Mouse (Mus musculus) cerebellum, postnatal 25 days (tissue): ENCODE measurements around the gene Dclre1a.
A peak's percentile ranks its signal among the peaks of the same experiment; 100 is the strongest.

Experiments
- DNase-seq, 2 experiments: peaks; one replicate each; pipeline ENCODE4 v3.0.0; 2021; ENCODE audit warnings: mixed read lengths in 2 of 2

Gene Dclre1a

DNA sequence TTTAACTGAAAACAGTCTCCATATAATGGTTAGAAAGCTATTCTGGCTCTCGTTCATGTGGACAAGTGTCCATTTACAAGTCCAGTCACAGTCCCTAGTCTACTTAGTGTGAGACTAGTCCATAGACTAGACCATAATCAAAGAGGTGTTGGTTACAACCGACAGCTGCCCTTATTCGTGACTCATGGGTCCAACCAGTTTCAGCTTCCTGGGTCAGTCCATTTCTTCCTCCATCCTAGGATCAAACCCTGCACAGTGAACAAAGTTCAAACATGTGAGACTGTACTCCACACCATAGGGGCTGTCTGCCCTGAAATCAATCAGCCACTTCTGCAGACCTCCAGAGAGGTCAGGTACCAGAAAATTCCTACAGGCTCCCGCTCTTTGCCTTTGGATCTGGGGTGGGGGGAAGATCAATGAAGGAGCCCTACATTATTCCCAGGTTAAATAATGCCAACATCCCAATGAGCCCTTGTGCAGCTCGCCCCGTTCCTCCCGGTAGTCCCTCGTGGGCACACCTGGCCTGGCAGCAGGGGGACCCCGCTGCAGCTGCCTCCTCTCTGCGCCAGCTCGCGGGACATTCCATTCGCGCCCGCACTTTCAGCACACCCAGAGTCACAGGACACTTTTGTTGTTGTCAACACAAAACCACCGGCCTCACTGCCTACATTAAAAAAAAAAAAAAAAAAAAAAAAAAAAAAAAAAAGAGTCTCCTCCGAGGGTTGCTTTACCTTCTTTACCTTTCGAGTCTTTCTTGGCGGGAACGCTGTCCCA lies at the start of gene Dclre1a:
Dclre1a (minus strand) TSS at position 767 of the 774 bp plus-strand sequence.
- peak; percentile 83 to 85 for DNase-seq

DNA sequence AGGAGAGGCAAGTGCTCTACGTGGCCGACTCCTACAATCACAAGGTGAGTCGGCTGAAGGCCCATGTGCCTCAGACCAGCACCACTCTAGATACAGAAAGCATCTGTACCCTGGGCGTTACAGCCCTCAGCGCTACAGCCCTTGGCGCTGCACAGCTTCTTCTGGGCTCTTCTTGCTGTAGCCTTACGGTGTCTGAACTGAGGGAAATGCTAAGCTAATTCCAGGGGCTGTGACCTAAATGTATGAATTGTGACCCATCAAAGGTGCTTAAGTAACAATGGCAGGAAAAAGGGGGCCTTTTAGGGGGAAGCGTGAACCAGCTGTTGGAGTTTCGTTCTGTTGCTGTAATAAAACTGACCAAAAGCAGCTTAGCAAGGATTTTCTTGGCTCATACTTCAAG lies 44.5 kb upstream of the Dclre1a start:
- no peak for DNase-seq

DNA sequence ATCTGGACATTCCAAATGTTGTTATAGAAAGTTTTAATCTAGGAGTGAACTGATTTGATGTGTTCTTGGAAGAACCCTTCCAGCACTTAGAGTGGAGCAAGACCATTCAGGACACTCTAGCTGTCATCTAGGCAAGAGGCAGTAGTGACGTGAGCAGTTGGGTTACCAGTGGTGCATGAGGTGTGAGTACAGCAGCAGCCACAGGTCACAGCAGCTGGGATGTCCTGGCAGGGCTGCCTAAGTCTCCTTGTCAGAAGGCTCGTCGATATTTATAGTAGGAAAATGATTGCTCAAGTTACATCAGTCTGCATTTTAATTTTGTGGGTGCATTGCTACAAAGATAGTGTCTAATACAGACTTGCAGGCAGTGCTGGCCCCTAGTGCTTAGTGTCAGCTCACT lies 42.2 kb upstream of the Dclre1a start:
- DNase-seq = no peak

DNA sequence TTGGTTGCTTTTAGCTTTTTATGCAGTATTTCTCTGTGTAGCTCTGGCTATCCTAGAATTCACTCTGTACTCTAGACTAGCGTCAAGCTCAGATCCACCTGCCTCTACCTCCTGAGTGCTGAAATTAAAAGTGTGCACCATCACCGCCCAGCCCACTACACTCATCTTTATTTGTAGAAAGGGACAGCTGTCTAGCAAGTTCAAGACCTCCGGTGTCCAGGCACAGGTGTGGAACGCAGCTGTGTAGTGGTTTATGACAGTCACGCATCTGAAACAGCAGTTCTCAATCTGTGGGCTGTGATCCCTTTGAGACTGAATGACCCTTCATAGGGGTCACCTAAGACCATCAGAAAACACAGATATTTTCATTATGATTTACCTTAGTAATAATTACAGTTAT lies 41.4 kb upstream of the Dclre1a start:
- DNase-seq = no peak

DNA sequence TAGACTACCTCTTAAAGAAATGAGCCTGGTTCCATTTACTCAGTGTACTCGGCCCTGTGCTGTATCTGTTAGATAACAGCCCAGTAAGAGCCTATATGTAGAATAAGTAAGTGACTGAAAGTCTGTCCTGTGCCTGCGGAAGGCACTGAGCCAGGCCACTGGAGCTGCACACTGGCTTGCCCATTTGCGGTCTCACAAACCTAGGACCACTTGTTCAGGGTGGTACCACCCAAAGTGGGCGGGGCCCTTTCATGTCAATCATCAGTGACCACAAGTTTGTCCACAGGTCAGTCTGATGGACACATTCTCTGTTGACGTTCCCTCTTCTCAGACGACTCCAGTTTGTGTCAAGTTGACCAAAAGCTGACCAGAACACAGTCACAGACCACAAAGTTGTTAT lies 41.0 kb upstream of the Dclre1a start:
- no peak for DNase-seq

DNA sequence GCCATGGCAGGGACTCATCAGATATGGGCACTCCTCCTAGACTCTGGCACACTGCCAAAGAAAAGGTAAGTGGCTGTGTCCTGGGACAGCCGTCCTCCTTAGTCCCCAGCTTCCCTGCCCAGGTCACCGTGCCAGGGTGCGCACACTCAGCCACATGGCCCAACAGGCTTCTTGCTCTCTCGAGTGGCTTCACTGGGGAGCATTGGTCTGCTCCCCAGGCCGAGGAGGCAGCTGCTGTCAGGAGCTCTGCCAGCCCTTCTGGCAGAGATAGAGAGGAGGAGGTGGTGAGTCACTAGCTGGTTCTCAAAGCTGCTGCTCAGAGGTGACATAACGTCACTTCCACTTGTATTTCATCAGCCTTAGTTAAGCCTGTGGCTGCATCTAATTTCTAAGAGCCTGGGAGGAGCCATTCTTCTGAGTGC lies 40.2 kb upstream of the Dclre1a start:
- DNase-seq = peak; percentile 67 to 77

DNA sequence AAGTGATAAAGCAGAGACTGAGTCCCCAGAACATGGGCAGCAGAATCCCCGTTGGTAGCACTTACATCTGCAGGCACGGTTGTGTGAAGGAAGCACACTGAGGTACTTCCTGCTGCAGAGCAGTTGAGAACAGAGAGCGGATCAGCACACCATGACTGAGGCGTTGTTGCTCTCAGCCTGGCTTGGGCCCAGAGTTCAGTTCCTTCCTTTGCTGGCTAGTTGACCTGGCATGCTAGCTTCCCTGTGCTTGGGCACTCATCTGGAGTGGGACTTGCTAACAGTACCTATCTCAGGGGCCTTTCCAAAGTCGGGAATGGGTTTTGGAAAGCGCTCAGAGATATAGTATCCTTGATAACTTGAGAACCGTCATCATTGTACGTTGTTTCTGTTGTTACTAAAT lies 38.3 kb upstream of the Dclre1a start:
- no peak for DNase-seq

DNA sequence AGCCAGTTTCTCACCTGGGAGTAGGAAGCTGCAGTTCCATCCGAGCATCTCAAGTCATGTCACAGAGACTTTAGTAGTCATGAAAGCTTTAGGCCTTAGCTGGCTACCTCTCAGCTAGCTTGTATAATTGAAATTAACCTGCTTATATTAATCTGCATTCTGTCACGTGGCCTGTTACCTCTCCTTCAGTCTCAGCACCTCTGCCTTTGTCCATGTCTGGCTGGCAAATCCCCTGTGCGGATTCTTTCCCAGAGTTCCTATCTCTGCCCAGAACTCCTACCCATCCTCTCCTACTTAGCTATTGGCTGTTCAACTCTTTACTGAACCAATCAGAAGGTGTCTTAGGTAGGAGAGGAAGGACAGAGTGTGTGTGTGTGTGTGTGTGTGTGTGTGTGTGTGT lies 36.3 kb upstream of the Dclre1a start:
- DNase-seq = no peak

DNA sequence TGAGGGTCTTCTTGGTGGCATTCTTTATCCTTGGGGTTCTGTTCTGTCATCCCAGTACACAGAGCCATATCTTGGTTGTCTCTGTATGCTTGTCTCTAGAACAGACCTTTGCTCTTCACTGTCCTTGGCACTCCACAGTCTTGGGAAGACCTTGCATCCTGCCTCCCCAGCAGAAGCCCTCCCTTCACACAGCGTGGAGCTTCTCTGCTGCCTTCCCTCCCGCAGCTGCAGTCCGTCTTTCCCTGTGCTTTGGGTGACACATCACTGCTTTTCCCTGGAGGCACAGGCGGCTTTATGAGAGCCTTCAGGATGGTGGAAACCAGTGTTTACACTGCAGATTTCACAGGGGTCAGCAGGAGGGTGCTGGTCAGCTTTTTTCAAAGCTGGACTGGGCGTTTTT lies 35.8 kb upstream of the Dclre1a start:
- DNase-seq = no peak

DNA sequence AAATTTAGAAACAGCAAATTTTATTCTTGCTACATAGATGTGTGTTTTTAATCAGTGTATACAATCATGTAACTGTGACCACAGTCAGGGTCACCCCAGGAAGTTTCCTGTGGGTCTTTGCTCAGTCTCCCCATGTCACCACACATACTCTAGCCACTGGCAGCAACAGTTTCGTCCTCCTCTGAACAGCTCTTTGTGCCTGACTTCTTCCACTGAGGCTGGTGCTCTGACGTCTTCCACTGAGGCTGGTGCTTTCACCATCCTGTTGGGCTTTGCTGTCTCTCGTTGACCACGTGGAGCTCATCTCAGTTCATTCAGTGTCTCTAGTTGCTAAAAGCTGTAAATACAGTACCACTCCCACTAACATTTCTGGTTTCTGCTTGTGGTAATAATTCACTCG lies 34.0 kb upstream of the Dclre1a start:
- DNase-seq = no peak

DNA sequence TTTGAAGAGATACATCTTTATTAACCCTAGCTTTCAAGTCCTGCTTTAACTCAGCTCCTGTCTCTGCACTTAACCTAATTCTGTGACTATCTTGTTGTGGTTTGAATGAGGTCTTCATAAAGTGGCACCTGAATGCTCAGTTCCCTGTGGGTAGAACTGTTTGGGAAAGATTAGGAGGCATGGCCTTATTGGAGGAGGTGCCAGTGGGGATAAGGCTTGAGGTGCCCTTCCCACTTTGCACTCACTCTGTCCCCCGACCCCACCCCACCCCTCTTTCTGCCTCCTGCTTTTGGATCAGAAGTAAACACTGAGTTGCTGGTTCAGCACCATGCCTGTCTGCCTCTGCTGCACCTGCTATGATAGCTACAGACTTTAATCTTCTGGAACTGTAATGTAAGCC lies 29.8 kb upstream of the Dclre1a start:
- DNase-seq = no peak

DNA sequence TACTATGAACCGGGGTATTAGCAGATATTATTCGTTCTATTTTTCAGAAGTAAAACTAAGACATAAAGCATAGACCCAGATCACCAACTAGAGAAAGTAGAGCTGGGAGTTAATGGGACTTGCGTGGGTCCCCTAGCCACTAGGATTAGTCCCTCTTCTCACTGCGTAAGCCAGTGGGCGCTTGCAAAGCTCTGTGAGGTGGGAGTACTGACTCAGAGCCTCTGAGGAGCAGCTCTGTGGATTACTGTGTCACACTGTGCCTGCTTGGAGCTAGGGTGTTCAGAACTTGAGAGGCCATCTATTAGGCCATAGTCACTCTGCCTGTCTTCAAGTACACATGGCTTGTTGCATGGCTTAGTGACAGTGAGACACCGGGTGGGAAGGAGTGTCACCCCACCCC lies 25.2 kb upstream of the Dclre1a start:
- no peak for DNase-seq

DNA sequence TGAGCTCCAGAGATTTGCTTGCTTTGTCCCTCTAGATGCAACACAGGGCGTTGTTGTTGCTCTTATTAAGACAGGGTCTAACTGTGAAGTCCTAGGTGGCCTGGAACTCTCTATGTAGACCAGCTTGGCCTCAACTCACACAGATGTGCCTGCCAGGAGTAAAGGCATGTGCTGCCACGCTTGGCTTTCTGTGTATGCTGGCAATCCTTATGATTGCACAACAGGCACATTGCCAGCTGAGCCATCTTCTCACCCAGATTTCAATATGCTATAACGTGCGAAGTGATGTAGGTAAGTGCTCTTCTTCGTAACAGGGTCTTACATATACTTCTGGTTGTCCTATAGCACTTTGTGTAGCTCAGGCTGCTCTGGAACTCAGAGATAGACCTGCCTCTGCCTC lies 23.9 kb upstream of the Dclre1a start:
- DNase-seq = no peak

DNA sequence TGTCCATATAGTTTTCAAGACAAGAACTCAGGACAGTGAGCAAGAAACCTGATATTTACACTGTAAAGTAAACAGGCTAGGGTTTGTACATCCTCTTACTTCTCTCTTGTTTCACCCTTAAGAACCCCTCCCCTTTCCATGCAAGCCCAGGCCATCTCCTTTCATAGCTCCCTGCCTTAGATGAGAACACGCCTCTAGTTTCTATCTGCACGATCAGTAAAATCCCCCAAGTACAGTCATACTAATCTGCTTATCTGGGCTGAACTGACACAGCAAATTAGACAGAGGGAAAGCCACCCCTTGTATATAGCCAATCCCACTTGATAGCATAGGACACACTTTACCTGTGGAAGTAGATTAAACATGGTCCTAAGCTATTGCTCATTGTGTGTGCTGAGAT lies 23.2 kb upstream of the Dclre1a start:
- DNase-seq = no peak

DNA sequence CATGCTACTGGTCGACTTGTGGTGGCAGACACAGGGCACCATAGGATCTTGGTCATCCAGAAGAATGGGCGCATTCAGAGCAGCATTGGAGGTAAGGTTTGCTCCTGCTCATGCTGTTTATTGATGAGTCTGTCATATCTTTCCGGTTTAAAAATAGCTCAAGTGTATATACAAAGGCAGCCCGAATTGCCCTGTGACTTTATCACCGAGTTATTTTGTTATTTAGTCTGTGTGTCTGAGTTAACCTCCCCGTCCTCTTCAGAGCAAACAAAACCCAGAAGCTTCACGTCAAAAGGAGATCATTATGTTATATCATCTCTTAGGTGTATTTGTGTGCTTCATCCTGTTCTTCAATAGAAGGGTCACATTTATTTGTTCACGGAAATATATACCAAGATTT lies 22.8 kb upstream of the Dclre1a start:
- no peak for DNase-seq

DNA sequence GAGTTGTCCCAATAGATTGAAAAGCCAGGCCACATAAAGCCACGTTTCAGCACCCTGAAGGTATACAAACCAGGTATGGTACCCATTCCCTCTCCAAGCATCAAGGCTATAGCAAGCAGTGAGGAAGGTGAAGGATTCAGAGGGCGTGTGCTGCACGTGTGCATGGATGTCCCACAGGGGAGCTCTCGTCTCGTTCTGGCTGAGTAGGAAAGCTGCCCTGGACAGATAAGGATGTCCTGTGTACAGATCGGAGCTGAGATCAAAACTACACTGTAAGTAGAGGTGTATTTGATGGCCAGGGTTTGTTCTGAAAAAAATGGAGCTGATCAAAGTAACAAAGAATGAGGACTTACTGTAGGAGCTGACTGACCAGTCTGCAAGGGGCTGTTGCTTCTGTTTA lies 18.9 kb upstream of the Dclre1a start:
- no peak for DNase-seq

DNA sequence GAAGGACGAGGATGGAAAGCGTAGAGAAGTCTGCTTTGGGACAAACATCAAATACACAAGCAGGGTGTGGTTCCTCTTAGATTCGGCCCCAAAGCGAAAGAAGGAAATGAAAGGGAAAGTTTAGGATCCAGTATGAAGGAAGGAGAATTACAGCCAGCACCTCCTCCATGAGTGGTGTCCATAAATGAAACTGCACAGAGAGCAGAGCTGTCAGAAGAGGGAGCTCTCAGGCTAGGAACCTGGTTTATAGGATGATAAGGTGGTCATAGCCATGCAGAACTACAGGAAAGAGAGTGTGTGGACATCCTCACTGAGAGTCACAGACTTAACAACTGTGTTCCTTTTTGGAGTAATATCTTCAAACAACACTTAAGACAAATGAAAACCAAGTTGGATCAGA lies 18.0 kb upstream of the Dclre1a start:
- peak in 1 of 2 experiments; percentile 40 for DNase-seq

DNA sequence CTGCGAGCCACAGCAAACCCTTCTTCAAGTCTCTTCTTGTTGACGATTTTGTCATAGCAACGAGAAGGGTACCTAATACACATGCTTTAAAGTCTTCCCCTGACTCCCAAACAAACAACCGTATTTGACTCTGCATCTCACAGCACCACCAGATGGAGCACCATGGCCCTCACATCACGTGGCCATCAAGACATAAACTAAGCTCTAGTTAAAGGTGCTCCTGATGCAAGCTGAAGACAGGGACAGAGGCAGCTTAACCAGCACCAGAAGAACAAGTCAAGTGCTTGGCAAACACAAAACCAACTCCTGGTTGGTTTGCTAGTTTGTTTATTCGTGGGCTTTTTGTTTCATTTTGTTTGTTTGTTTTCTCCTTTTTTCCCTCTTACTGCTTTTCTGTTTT lies 17.3 kb upstream of the Dclre1a start:
- DNase-seq = peak in 1 of 2 experiments; percentile 41

DNA sequence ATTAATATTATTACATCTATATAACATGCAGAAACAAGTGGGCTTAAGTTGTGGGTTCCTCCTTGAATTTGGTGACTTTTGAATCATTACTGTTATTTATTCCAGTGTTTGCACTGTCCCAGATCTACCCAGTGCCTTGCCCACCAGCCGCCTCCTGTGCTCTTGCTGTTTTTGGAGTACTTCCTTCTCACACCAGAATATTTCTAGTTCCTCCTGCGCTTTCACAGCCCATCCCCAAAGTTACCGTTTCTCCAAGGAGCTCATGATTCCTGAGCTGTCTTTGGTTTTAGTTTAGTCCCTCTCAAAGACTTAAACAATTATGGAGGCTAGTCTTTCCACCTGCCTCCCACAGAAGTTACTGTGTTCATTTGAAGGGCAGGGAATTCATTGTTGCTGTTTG lies 15.4 kb upstream of the Dclre1a start:
- DNase-seq = no peak

DNA sequence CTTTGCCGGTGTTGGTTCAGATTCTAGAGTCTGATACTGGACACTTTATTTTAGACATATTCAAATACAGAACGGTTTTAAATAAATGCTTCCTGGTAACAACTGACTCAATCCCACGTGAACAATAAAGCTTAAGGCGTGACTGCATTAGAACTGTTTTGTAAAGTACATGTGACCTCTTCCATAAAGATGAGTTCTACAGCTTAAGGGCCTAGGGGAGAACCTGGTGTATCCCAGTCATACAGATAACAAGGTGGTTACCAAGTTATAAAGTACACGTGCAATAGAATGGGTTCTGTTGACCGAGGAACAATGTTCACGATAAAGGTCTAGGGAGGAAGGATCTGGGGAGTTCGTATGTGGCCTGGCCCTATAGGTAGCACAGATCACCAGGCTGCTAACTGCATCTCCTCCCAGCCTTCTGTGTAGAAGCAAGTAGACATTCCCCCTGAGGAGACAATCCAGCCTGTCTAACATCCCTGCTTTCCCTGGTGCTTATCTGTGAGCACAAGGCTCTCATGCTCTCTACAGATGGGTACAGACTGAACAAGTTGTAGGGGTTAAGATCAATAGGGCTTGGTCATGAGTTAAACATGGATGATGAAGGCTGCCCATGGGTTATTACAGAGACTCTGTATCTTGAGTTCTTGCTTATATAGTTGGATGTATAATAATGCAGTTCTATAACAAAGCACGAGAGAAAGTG lies 14.6 kb upstream of the Dclre1a start:
- DNase-seq = no peak

DNA sequence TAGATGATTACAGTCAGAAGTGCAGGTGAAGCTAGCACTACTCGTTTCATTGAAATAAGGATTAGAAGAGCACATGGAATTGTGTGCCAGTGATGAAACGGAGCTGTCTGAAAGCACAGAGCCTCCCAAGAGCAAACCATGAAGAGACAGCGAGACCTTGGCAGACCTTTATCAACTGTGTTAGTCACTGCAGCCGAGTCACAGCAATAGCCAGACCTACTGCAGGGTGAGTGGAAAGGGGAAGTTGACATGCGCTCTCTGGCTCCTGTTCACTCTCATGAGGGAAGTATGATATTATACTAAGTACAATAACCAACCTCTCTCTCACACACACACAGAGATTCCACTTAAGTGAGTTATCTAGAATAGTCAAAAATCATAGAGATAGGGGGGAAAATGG lies 8.0 kb upstream of the Dclre1a start:
- DNase-seq = no peak

DNA sequence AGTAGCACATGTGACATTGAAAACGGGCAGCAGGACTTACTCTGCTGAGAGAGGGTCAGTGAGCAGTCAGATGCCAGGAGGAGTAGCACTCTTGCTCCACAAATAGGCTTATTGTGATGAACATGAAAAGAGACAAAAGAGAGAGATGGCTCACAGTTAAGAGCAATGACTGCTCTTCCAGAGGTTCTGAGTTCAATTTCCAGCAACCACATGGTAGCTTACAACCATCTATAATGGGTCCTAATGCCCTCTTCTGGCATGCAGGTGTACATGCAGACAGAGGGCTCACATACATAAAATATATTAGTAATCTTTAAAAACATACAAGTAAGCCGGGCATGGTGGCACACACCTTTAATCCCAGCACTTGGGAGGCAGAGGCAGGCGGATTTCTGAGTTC lies 5.2 kb upstream of the Dclre1a start:
- DNase-seq = no peak

DNA sequence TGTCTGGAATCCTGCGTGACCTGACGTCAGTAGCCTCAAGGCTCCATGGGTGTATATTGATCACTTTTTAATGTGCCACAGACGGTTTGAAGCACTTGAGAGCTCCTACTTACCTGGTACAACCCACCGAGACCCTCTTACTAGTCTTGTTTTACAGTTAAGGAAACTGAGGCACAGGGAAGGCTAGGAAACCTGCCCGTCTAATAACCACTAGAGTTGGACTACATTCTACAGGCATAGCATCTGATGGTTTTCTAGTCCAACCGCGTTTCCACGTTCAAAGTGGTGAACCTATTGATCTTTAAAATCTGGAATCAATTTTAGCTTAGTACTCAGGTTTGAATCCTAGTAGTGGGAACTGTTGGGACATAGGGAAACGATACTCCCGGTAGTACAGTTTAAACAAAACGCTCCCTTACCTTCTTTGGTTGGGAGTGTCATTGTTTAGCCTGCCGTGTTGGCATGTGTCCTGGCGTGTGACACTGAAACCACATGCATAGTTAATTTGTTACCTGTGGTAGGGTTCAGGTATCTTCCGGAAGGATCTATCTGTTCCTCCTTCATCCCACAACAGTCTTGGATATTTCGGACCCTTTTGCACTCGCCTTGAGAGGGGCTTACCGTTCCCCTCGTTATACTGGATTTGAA lies 1.1 kb upstream of the Dclre1a start:
- DNase-seq = no peak
